Mouse (Mus musculus) testis, adult 2 months (tissue): ENCODE results near the gene Pmp22. TPM values are rescaled to one million over a fixed set of nuclear protein-coding genes. Genes with fewer than 3 reads are reported as not detected.

ENCODE experiments used
- H3K27ac ChIP-seq: fragments of 200-500 bp; 2 replicates; pipeline ENCODE4 v1.5.1; 2012; ENCODE audit warnings: low read depth, low read length; ENCODE audit not compliant: control insufficient read depth, insufficient read depth
- H3K27me3 ChIP-seq: fragments of 200-500 bp; 2 replicates; pipeline ENCODE4 v1.6.1; 2012; ENCODE audit warnings: mild to moderate bottlenecking, low read length, moderate library complexity; ENCODE audit not compliant: control insufficient read depth, insufficient read depth
- H3K36me3 ChIP-seq: fragments of 200-500 bp; 2 replicates; pipeline ENCODE4 v1.6.1; 2012; ENCODE audit warnings: mild to moderate bottlenecking, low read length; ENCODE audit not compliant: control insufficient read depth, insufficient read depth
- H3K4me1 ChIP-seq: fragments of 200-500 bp; 2 replicates; pipeline ENCODE4 v1.6.1; 2012; ENCODE audit warnings: low read length; ENCODE audit not compliant: control insufficient read depth, insufficient read depth
- H3K4me3 ChIP-seq: fragments of 200-500 bp; 2 replicates; pipeline ENCODE4 v1.5.1; 2012; ENCODE audit warnings: low read depth, mild to moderate bottlenecking, low read length, moderate library complexity, mixed read lengths; ENCODE audit not compliant: control insufficient read depth
- CTCF ChIP-seq: fragments of 200-500 bp; IDR thresholded peaks from 2 replicates; pipeline ENCODE4 v1.5.1; 2012; ENCODE audit warnings: low read depth, mild to moderate bottlenecking, inconsistent platforms, low read length, moderate library complexity; ENCODE audit not compliant: control insufficient read depth, insufficient read depth, insufficient replicate concordance
- POLR2A ChIP-seq: fragments of 200-500 bp; IDR thresholded peaks from 2 replicates; pipeline ENCODE4 v1.6.1; 2012; ENCODE audit warnings: low read depth, mild to moderate bottlenecking, inconsistent platforms, low read length, moderate library complexity; ENCODE audit not compliant: control insufficient read depth
- polyA plus RNA-seq: library from polyadenylated mRNA; depleted of rRNA; stranded (reverse); fragments of >200 nt; gene quantifications from 2 replicates; pipeline ENCODE4 v1.2.3, GENCODE M21; 2012

Pmp22 gene
- polyA plus RNA-seq, 1 experiment = 9.2 TPM

GRCm38 (mm10) chr11:63114807-63115641 lies 13.8 kb upstream of the Pmp22 start:
- Histone ChIP-seq H3K27ac (no peak overlapping the region), H3K4me3 (no peak overlapping the region), H3K4me1 (no peaks in the 10 kb centered on the region), H3K36me3 (no peaks in the 10 kb centered on the region), H3K27me3 (no peaks in the 10 kb centered on the region)
- no peak for TF ChIP-seq POLR2A
- no peak for TF ChIP-seq CTCF

- no peak overlapping the region for H3K27ac ChIP-seq
- H3K4me1 ChIP-seq = no peaks in the 10 kb centered on the region
- TF ChIP-seq CTCF = no peak
- TF ChIP-seq POLR2A = no peak
- H3K27me3 ChIP-seq = no peaks in the 10 kb centered on the region
- H3K36me3 ChIP-seq = no peaks in the 10 kb centered on the region
- no peak overlapping the region for H3K4me3 ChIP-seq
Observed at GRCm38 (mm10) chr11:63116652-63117051, 12.1 kb upstream of the Pmp22 start.

- Histone ChIP-seq H3K27me3 (no peaks in the 10 kb centered on the region), H3K36me3 (no peaks in the 10 kb centered on the region), H3K4me1 (no peaks in the 10 kb centered on the region)
Observed at GRCm38 (mm10) chr11:63117266-63117665, 11.5 kb upstream of the Pmp22 start.

GRCm38 (mm10) chr11:63119791-63120190 lies 9.0 kb upstream of the Pmp22 start:
- no peaks in the 10 kb centered on the region for H3K4me1 ChIP-seq
- no peak overlapping the region for H3K4me3 ChIP-seq
- H3K27me3 ChIP-seq = no peaks in the 10 kb centered on the region
- no peak for TF ChIP-seq POLR2A
- TF ChIP-seq CTCF = no peak
- H3K27ac ChIP-seq = no peak overlapping the region
- H3K36me3 ChIP-seq = no peaks in the 10 kb centered on the region

More at GRCm38 (mm10) chr11:63117266-63117665, 11.5 kb upstream of the Pmp22 start:
- no peak overlapping the region for H3K27ac ChIP-seq
- TF ChIP-seq CTCF (no peak), POLR2A (no peak)
- H3K4me3 ChIP-seq = no peak overlapping the region

GRCm38 (mm10) chr11:63122249-63122648 lies 6.5 kb upstream of the Pmp22 start:
- H3K4me3 ChIP-seq = no peak overlapping the region
- no peaks in the 10 kb centered on the region for H3K36me3 ChIP-seq
- H3K27me3 ChIP-seq = no peaks in the 10 kb centered on the region
- H3K4me1 ChIP-seq = no peaks in the 10 kb centered on the region
- TF ChIP-seq CTCF (no peak), POLR2A (no peak)
- no peak overlapping the region for H3K27ac ChIP-seq

- Histone ChIP-seq H3K4me1 (no peaks in the 10 kb centered on the region), H3K27ac (no peak overlapping the region), H3K4me3 (no peak overlapping the region), H3K27me3 (no peaks in the 10 kb centered on the region), H3K36me3 (no peaks in the 10 kb centered on the region)
- TF ChIP-seq CTCF (no peak), POLR2A (no peak)
Observed at GRCm38 (mm10) chr11:63122776-63123350, 5.9 kb upstream of the Pmp22 start.

GRCm38 (mm10) chr11:63124316-63124715 lies 4.5 kb upstream of the Pmp22 start:
- H3K27ac ChIP-seq = no peak overlapping the region
- H3K4me3 ChIP-seq = no peak overlapping the region

More at GRCm38 (mm10) chr11:63124316-63124715, 4.5 kb upstream of the Pmp22 start:
- no peak for TF ChIP-seq POLR2A
- TF ChIP-seq CTCF = no peak
- H3K4me1 ChIP-seq = no peaks in the 10 kb centered on the region
- no peaks in the 10 kb centered on the region for H3K36me3 ChIP-seq
- no peaks in the 10 kb centered on the region for H3K27me3 ChIP-seq
